Mouse (Mus musculus) embryo, embryonic 11.5 days (tissue): ENCODE measurements around the gene Olfr1420.
"Not testable (repeated sequence)": the region's sequence is repeated elsewhere in the genome, so short reads cannot be mapped to it uniquely, and the experiment has no call there.

Experiments
- DNase-seq: peaks from one replicate; pipeline ENCODE4 v3.0.0-alpha.2; 2012; ENCODE audit warnings: low read depth, low spot score

The Olfr1420 gene

GRCm38 (mm10) chr19:11886265-11886664 lies at the start of gene Olfr1420:
Gene Olfr1420 (plus strand): TSS chr19:11886565.
- no peak for DNase-seq

DNA sequence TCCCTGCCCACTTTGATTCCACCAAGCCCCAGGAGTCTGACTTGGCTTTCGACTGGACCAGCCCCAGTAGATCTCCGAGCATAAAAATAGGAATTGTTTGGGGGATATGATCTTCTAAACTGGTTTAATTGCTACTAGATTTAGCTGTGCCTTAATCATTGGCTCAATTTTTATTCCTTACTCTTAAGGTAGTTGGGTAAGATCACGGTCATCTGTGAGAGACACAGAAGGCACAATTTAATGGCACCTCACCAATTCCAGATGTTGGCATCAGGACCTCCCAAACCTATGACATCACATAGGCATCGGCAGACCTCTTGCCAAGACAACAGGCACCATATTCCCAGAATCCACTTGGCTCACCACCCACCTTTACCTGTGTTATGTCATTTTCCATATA lies 47.2 kb upstream of the Olfr1420 start, which contains the start of gene Olfr1417:
Gene Olfr1417 (minus strand): TSS at position 101 of the 400 bp plus-strand sequence.
- no peak for DNase-seq

GRCm38 (mm10) chr19:11846333-11846732 lies 40.0 kb upstream of the Olfr1420 start:
- DNase-seq = no peak

GRCm38 (mm10) chr19:11852652-11853051 lies 33.7 kb upstream of the Olfr1420 start:
- DNase-seq = no peak

DNA sequence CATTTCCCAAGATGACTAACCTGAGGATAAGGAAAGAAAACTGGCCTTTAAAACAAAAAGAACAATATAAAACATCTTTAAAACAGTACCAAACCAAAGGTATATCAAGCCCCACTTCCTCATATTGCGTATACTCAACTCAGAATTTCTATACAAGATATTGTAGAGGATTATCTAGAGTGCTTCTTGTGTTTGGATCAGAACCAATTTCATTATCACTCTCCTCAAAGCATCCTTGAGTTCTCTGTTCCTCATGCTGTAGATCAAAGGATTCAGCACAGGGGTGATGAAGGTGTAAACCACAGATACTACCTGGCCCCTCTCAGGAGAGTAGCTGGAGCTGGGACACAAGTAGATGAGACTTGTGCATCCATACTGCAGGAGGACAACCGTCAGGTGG lies 31.5 kb upstream of the Olfr1420 start:
- DNase-seq = no peak

DNA sequence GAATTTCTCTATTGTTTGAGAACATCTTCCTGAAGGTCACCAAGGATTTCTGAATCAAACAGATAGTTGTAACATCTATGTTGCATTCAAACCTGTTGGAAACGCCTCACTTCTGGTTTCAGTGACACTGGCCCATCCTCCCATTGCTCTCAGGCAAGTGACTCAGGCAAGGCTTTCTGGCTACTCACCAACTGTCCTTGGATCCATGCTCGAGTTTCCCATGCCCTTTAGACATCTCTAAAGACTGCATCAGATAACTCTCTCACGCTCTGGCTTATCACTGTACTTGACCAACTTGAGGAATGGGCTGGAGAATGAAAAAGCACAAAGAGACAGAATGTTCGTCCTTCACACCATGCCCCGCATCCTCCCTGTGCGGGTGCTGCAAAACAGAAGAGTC lies 29.9 kb upstream of the Olfr1420 start:
- no peak for DNase-seq

GRCm38 (mm10) chr19:11860966-11861365 lies 25.4 kb upstream of the Olfr1420 start, which contains the start of gene Olfr1418:
Gene Olfr1418 (minus strand): TSS chr19:11861066.
- no peak for DNase-seq

DNA sequence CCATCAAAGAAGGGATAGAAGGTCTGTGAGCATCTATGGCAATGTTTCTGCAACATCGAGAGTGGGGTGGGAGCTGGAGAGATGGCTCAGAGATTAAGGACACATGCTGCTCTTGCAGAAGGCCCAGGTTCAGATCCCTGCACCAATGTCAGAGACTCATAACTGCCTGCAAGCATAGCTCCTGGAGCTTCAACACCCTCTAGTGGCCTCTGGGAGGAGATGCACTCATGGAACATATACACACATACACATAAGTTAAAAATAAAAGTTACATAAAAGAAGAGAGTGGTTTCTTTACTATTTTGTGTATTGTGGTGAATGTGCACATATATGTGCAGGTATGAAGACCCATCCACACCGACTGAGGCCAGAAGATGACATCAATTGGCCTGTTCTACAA lies 18.5 kb upstream of the Olfr1420 start:
- no peak for DNase-seq

- no peak for DNase-seq
These were observed 11.4 kb upstream of the Olfr1420 start, which contains the start of gene Olfr1419 for GRCm38 (mm10) chr19:11875006-11875405. Gene Olfr1419 (minus strand): TSS chr19:11875106.

GRCm38 (mm10) chr19:11878404-11878803 lies 8.0 kb upstream of the Olfr1420 start:
- not testable (repeated sequence) for DNase-seq

DNA sequence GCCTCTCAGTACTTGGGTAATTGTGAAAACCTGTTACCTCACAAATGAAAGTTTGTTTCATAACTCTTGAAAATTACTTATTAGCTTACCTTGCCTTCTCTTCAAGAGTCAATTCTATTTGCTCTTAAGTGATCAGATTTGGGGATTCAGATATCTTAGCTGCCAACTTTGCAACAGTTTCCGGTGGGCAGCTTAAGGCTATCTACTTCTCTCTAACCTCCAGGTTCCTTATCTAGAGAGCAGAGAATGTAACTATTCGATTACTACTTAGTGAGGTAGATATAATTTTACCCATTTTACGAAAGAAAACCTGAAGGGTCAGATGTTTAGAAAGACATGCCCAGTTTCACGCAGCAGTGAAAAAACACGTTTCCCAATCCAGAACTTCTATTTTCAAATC lies 24.7 kb downstream of the Olfr1420 start:
- DNase-seq = no peak

GRCm38 (mm10) chr19:11911603-11912002 lies 25.2 kb downstream of the Olfr1420 start:
- no peak for DNase-seq

- peak; percentile 95 for DNase-seq
These were observed 25.7 kb downstream of the Olfr1420 start, which contains the start of gene Patl1 for GRCm38 (mm10) chr19:11912037-11912532. Gene Patl1 (plus strand): TSS chr19:11912399.

- no peak for DNase-seq
These were observed 26.3 kb downstream of the Olfr1420 start for GRCm38 (mm10) chr19:11912533-11913121.

- no peak for DNase-seq
These were observed 29.4 kb downstream of the Olfr1420 start for GRCm38 (mm10) chr19:11915804-11916203.

DNA sequence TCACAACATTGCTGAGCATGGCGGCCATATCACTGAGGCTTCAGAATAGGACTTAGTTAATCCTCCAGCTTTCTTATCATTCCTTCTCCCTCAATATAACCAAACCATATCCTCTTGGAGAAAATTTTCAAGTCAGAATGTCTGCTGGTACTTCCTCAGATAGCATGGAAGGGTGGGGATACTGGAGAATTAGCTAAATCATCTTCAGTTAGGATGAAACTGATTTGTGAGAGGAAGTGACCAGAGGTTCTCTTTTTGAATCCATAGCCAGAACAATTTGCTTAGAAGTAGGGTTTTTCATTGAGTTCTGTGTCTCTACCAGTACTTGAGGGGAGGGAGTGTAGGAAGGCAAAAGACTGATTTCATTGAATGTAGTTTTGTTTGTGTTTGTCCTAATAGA lies 35.7 kb downstream of the Olfr1420 start:
- DNase-seq = no peak

GRCm38 (mm10) chr19:11922515-11922914 lies 36.1 kb downstream of the Olfr1420 start:
- not testable (repeated sequence) for DNase-seq

DNA sequence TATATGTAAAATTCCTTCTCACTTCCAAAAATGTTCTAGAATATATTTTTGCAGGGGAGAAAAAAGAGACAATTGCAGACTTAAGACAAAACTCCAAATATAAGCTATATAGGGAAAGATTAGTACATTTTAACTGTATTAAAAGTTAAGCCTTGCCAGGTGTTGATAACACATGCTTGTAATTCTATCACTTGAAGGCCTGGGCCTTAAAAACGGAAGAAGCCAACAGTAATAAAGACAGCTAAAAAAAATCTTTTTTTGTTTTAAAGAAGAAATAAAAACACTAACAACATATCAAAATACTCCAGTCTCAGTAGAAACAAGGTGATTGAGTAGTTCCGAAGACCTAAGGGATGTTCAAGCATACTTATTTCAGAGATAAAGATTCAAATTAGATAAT lies 40.0 kb downstream of the Olfr1420 start:
- DNase-seq = no peak

DNA sequence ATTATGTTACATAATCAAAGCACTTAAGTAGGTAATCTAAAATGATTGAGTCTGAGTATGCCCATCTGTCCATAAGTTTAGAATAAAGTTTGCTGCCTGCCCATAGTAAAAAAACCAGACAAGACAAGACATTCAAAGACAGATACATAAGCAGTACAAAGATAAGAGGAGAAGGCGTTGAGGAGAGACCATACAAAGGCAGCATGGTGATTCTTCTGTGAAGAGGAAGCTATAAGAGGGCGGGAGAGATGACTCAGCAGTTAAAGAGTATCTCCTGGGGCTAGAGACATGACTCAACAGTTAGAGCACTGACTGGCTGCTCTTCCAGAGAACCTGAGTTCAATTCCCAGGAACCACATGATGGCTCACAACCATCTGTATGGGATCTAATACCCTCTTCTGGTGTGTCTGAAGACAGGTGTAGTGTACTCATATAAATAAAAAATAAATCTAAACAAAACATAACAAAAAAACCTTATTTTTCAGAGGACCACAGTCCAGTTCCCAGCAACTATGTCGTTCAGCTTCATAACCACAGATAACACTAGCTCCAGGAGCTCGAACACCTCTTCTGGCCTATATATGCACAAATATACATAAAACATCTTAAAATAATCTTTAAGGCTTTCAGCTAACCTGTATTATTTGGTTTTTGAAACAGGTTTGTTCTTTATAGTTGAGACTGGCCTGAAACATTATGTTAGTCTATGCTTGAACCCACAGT lies 41.8 kb downstream of the Olfr1420 start:
- peak; percentile 9 for DNase-seq

DNA sequence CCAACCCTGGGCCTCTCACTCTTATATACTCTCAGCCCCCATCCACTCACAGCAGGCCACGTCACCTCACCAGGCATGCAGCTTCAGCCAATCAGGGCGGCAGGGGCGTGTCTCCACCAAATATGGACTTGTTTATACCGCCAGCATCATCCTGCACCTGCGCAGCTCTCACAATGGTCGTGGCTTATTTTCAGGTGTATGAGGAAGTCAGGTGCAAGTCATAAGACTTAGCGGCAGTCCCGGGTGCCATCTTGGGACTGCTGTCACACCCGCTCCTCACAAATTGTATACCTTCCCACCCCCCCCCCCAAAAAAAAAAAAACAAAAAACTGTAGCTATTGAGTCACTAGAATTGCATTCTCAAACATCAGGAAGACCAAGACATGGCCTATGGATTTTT lies 60.1 kb downstream of the Olfr1420 start:
- not testable (repeated sequence) for DNase-seq
